Mouse (Mus musculus) brown adipose tissue, adult 24 weeks (tissue): ENCODE data around the gene Arid3b. TPM values are rescaled to one million over a fixed set of nuclear protein-coding genes. Genes with fewer than 3 reads are reported as not detected.
A peak's percentile ranks its signal among the peaks of the same experiment; 100 is the strongest.

Experiments used
- H3K27ac ChIP-seq: fragments of 200-500 bp; replicated peaks from 2 replicates; pipeline ENCODE4 v1.5.1; 2012; ENCODE audit warnings: low read depth, mild to moderate bottlenecking, low read length
- H3K4me1 ChIP-seq: fragments of 200-500 bp; 2 replicates; pipeline ENCODE4 v1.6.1; 2012; ENCODE audit warnings: low read length, mixed read lengths; ENCODE audit not compliant: control insufficient read depth, insufficient read depth, insufficient read length
- H3K4me3 ChIP-seq: fragments of 200-500 bp; 2 replicates; pipeline ENCODE4 v1.5.1; 2012; ENCODE audit warnings: low read depth, mild to moderate bottlenecking, low read length, moderate library complexity; ENCODE audit not compliant: insufficient read depth
- polyA plus RNA-seq: library from polyadenylated mRNA; stranded (reverse); fragments of >200 nt; gene quantifications from 2 replicates; pipeline ENCODE4 v1.2.4, GENCODE M21; 2012; ENCODE audit not compliant: missing spikeins, insufficient read depth, insufficient read length

The Arid3b gene
- polyA plus RNA-seq, 1 experiment = 2.6 TPM

- no peaks in the 10 kb centered on the region for H3K4me1 ChIP-seq
- H3K27ac ChIP-seq = no peak overlapping the region
- no peak overlapping the region for H3K4me3 ChIP-seq
Measured at GRCm38 (mm10) chr9:57774168-57774567, 62.4 kb downstream of the Arid3b start.

DNA sequence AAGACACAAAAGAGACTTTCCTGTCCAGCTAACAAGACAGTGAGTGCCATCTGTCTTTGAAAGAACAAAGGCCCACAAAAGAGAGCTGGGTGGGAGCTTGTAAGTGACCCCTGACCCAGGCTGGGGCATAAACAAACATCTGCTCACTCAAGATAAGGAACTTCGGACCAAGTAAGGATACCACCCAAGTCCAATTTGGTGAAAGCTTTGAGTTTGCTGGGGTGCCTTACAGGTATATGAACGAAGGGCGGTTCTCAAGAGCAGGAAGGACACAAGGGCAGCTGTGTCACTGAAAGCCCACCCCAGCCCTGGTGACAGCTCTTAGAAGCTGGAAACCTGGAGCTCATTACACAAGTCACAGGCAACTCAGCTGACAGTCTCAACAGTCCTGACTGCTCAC is 62.8 kb downstream of the Arid3b start:
- Histone ChIP-seq H3K27ac (no peak overlapping the region), H3K4me3 (no peak overlapping the region), H3K4me1 (no peaks in the 10 kb centered on the region)

DNA sequence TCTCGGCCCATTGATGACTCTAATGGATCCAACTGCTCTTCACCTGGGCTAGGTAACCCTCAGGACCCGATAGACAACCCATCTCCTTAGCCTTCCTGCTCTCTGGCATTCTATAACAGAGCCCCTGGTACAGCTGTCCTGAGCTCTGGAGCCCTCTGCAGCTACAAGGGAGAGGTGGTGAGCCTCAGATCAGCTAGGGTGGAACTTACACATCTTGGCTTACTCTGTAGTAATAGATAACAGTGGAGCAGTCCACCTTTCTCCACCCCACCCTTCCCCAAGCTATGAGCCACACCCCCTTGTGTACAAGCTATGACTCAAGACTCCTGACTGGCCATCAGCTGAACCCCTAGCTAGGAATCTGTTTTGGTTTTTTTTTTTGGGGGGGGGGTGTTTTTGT is 65.8 kb downstream of the Arid3b start:
- Histone ChIP-seq H3K4me3 (no peak overlapping the region), H3K27ac (no peak overlapping the region), H3K4me1 (no peaks in the 10 kb centered on the region)

DNA sequence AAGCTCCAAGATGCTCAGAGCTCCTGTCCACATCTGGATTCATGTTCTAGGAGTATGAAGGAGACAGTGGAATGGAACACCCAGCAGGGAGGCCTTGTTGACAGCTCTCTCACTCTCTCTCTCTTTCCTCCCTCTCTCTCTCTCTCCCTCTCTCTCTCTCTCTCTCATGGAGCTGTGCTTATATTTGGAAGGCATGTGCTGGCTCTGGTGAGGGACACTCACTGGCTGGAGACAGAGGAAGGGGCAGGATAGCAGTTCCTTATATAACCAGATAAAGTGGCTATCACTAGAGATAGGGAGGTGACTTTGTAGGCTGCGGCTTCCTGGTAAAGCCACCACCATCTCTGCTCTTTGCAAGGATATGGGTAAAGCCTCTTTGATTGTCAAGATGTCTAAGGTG is 66.4 kb downstream of the Arid3b start:
- Histone ChIP-seq H3K4me3 (no peak overlapping the region), H3K27ac (no peak overlapping the region), H3K4me1 (no peaks in the 10 kb centered on the region)

- Histone ChIP-seq H3K4me3 (no peak overlapping the region), H3K4me1 (no peaks in the 10 kb centered on the region), H3K27ac (no peak overlapping the region)
Measured at GRCm38 (mm10) chr9:57769539-57770069, 67.0 kb downstream of the Arid3b start.

DNA sequence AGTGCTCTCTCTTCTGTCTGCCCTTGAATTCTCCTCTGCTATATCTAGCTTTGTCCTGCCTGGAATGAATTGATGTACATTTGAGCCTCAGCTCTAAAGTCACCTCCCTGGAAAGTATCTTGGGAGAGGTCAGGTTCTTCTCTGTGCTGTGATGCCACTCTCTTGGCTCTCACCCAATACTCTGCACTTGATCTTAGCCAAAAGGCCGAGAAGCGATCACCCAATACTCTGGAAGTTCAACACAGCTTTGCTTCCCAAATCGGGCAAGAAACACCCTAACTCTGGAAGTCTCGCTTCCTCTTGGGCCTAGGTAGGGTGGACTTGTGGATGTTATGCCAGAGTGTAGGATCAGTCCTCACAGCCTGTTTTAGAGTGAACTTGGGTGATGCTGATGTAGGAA is 69.4 kb downstream of the Arid3b start:
- H3K4me1 ChIP-seq = peaks cover 12% of the 10 kb centered on the region
- H3K27ac ChIP-seq = no peak overlapping the region
- no peak overlapping the region for H3K4me3 ChIP-seq

DNA sequence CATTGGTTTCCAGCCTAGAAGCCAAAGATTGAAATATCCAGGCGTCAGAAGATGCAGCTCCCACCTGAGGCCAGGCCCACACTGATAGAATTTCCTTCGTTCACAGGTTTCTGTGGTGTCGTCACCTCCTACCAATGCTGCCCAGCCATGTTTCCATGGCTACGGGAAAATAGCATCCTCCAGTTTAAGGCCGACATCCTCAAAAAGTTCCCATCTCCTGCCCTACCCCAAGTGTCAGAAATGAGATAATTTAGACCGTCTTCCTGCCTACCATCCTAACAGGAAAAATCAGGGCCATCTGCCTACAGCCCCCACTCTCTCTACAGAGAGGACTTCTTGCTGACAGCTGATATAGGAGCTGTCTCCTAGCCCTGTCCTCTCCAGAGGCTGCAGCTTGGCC is 70.2 kb downstream of the Arid3b start:
- peak overlapping the region; percentile 94; the same call in 1 of the 2 replicates for H3K4me3 ChIP-seq

GRCm38 (mm10) chr9:57765364-57766351 is 70.9 kb downstream of the Arid3b start, which contains the start of gene Clk3:
TSS of gene Clk3 (minus strand) at chr9:57765860.
- H3K27ac ChIP-seq = peak within 1 kb of the TSS; percentile 98
- H3K4me1 ChIP-seq = peaks cover 12% of the 10 kb centered on the region
- H3K4me3 ChIP-seq = peak within 1 kb of the TSS; percentile 94

More for the DNA sequence above, 70.2 kb downstream of the Arid3b start:
- no peak overlapping the region for H3K27ac ChIP-seq
- H3K4me1 ChIP-seq = peaks cover 12% of the 10 kb centered on the region

- peaks cover 12% of the 10 kb centered on the region for H3K4me1 ChIP-seq
- H3K4me3 ChIP-seq = peak overlapping the region; percentile 94
- peak overlapping the region; percentile 98 for H3K27ac ChIP-seq
Measured at GRCm38 (mm10) chr9:57764974-57765363, 71.6 kb downstream of the Arid3b start.

DNA sequence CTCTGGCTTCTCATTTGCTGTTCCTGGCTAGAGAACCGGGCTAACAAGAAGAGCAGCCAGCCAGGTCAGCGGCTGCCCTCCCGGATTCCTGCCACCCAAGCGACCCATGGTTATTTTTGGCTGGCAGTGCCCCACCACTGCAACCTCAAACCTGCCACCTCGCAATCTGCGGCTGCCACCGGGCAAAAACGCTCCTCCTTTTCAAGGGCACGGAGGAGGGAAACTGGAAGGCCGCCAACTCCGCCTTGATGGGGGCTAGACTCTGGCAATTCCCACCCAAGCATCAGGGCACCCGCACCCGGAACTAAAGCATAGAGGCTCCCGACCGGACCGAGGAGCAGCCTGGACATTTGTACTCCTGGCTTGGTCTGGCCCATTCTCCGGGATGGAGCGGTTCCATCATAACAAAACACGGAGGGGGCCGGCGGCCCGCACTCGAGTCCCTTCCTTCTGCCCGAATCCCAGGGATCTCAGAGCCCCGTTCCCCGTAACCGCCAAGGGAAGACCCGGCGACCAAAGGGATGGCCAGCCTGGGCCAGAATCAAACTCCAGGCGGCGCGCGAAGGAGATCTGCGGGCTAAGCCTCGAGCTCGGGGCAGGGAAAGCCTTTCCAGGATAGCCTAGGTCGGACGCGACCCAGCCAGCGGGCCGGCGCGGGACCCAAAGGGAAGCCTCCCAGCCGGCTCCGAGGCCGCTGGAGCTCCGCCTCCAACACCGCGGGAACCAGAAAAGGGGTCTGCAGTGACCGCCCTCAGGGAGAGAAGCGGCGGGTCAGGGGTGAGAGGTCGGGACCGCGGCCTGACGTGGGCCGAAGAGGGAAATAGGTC is 72.2 kb downstream of the Arid3b start:
- H3K27ac ChIP-seq = peak overlapping the region; percentile 98
- H3K4me3 ChIP-seq = peak overlapping the region; percentile 94
- peaks cover 12% of the 10 kb centered on the region for H3K4me1 ChIP-seq

DNA sequence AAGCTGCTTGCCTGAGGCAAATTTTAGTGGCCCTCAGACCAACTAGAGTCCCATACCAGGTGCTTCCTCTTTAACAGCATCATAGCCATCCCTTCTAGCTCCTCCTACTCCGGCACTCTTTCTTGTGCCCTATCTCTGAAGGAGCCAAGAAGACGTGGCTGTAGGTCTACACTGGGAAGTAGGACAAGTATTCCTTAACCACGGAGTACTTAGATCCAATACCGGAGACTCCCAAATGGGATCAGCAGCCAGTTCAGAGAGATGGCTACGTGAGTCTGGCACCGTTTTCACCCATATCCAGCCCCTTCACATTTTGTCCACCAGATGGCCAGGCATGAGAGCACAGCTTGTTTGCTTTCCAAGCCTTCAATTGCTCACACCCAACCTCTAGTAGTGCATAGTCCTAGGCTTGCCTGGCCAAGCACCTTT is 74.0 kb downstream of the Arid3b start:
- H3K4me3 ChIP-seq = peak overlapping the region; percentile 0; the same call in 1 of the 2 replicates
- peak overlapping the region; percentile 27 for H3K27ac ChIP-seq
- H3K4me1 ChIP-seq = peaks cover 12% of the 10 kb centered on the region

DNA sequence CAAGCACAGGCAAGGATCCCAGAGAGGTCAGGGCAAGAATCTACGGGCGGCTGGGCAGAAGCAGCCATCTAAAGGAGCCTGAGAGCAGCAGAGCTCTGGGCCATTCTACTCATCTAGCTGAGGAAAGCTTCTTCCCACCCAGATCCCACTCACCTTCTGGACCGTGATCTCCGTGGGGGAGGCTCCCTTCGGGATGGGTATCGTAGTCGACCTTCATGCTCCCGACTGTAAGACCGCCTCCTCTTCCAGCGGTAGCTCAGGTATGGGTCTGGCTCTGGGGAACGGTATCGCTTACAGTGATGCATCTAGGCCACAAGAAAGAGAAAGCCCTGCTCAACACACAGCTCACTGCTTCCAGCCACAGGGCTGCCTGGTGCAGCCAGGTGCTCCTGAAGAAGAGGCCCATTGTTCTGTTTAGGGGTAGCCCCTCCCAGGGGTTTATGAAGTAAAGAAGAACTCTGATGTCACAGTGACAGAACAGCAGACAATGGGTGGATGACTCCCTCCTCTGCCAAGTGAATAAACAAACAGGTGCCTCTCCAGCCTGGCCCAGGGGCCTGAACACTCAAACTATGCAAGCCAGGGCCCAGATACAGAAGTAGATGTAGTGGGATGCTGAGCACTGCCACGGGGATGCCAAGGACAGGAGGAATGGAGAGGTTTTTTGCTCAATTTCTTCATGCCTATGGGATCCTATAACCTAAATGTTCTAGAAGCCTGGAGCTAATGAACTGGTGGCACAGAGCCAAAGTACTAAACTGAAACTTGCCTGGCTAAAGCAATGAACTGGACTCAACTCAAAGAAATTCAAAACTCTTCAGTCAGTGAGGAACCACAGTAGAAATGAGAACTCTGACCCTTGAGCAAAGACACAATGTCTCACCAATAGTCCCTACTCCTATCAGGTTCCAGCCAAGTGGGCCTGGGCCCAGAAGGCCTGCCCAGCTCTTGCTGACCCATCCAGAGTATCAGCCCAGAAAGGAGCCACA is 74.7 kb downstream of the Arid3b start:
- Histone ChIP-seq H3K4me1 (peaks cover 12% of the 10 kb centered on the region), H3K27ac (peak overlapping the region; percentile 27), H3K4me3 (0 out of 2 replicates have a peak overlapping the region, but pooled peaks have one; percentile 0)

- Histone ChIP-seq H3K4me3 (no peak overlapping the region), H3K4me1 (peaks cover 12% of the 10 kb centered on the region), H3K27ac (no peak overlapping the region)
Measured at GRCm38 (mm10) chr9:57760416-57761146, 76.0 kb downstream of the Arid3b start.
